Mouse (Mus musculus) thymus, postnatal 10 days (tissue): ENCODE data around the gene Cib1.

Experiments used
- DNase-seq, 2 experiments: peaks; one replicate each; pipeline ENCODE4 v3.0.0; 2021; ENCODE audit warnings: low spot score in 2 of 2

Cib1 gene

GRCm38 (mm10) chr7:80232489-80233029 is at the start of gene Cib1, which contains the start of gene Gdpgp1:
TSS of gene Cib1 (minus strand) at chr7:80232813.
TSS of gene Gdpgp1 (plus strand) at chr7:80232865.
- peak; percentile 97 to 98 for DNase-seq

- DNase-seq = no peak
Observed at GRCm38 (mm10) chr7:80281646-80282045, 49.0 kb upstream of the Cib1 start.

- no peak for DNase-seq
Observed at GRCm38 (mm10) chr7:80280998-80281397, 48.4 kb upstream of the Cib1 start.

GRCm38 (mm10) chr7:80280032-80280431 is 47.4 kb upstream of the Cib1 start:
- no peak for DNase-seq

DNA sequence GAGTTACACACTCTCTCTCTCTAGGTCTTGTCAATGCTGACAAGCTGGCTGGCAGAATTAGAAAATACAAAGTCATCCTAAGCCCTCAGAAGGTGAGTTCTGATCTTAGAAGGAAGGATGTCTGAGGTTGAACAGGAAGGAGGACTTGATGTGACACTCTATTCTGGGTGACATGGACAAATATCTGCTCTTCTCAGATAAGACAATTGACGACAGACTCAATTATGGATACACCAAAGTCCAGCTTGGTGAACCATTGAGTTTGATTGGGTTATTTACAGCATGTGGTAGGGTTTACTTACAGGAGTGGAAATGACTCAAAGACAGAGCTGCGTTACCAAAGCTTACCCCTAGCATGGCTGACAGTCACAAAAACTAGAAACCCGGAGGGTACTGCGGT is 43.8 kb upstream of the Cib1 start:
- DNase-seq = no peak

GRCm38 (mm10) chr7:80273456-80273855 is 40.8 kb upstream of the Cib1 start:
- no peak for DNase-seq

DNA sequence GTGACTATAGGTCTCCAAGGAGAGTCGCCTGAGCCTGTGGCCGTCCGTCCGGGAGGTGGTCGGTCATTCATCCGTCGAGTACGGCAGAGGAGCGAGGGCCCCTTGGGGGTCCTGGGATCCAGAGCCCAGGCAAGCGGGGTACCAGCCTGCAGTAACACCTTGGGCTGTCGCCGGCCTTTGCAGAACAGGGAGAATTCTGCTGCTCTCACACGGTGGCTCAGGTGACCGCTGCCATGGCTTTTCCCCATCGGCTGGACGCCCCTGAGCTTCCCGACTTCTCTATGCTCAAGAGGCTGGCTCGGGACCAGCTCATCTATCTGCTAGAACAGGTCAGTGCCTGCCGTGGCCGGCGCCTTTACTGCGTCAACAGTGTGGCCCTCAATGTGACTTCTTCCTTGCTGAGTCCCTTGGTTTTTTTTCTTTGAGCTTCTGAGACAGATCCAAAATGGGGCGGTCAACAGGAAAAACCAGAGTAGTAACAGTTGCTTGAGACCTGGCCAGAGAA is 37.2 kb upstream of the Cib1 start:
- DNase-seq = no peak

GRCm38 (mm10) chr7:80268897-80269750 is 36.5 kb upstream of the Cib1 start, which contains the start of gene Vps33b:
TSS of gene Vps33b (plus strand) at chr7:80269649.
- DNase-seq = peak; percentile 94 to 96

DNA sequence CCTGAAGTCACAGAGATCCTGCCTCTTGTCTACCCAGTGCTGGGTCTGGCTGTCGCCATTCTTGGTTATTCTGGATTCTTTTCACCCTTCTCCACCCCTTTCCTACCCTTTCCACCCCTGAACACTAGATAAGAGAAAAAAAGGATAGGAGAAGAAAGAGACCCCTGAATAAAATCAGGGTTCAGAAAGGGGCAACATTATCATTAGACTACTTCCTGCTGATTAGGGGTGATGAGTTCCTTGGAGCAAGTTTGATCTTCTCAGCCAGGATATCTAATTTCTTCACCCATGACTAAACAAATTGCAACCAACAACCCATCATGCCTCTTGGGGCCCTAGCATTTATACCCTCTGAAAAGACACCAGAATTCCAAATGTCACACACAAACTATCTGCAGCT is 35.2 kb upstream of the Cib1 start:
- no peak for DNase-seq

- no peak for DNase-seq
Observed at GRCm38 (mm10) chr7:80264606-80265005, 32.0 kb upstream of the Cib1 start.

DNA sequence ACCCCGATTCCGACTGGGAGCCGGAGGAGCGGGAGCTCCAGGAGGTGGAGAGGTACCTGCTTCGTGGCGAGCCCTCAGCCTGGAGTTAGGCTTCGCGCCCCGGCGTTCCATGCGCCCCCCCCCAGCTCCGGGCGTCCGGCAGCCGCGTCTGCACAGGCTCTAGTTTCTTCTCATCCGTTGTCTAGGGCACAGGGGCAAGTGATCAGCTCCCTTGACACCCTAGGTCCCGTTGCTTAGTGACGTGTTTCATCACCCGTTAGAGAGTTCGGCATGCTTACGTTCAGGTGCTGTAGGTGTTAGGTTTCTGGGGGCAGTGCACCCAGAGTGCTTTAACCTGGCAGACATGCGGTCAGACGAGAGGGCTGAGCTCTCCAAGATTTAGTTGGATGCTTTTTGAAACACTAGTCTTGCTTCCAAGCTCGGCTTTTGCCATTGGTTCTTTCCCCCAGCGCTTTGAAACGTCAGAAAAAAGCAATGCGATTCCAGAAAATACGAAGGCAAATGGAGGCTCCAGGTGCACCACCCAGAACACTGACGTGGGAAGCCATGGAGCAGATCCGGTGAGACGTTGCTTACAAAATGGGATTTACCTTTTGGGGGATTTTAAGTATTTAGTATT is 28.9 kb upstream of the Cib1 start:
- DNase-seq = no peak

DNA sequence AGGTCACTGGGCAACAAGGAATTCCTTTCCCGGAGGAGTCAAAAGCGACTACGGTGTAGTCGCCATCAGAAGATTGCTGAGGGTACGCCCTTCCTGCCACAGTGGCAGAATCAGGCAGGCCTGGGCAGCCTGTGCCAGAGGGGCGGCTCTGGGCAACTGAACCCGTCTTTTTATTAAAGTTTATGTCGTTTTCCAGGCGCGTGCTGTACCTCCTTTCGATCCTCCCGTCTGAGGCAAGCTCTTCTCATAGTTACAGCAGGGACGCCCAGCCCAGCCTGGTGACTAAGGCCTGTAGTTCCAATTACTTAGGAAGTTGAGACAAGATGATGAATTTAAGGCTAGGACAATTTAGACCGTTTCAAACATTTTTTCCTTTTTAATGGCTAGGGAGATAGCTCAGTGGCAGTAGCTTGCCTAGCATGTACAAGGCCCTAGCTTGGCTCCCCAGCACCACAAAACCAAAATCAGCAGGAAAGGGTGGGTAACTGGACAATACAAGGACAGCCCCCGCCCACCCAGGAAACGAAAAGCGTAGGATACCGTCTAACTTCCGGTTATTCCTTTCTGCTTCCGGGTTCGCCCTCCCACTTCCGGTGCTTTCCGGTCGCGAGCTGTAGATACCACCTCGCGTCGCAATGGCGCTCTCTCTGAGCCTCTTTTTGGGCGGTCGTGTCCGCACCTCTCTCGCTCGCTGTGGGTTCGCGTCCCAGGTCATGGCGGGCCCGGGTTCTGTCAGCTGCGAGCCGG is 28.2 kb upstream of the Cib1 start, which contains the start of gene Ngrn:
TSS of gene Ngrn (plus strand) at position 591 of the 747 bp plus-strand sequence.
- DNase-seq = peak; percentile 72 to 81

GRCm38 (mm10) chr7:80257706-80258105 is 25.1 kb upstream of the Cib1 start:
- no peak for DNase-seq

GRCm38 (mm10) chr7:80255981-80256380 is 23.4 kb upstream of the Cib1 start:
- DNase-seq = no peak

GRCm38 (mm10) chr7:80252886-80253285 is 20.3 kb upstream of the Cib1 start:
- no peak for DNase-seq

DNA sequence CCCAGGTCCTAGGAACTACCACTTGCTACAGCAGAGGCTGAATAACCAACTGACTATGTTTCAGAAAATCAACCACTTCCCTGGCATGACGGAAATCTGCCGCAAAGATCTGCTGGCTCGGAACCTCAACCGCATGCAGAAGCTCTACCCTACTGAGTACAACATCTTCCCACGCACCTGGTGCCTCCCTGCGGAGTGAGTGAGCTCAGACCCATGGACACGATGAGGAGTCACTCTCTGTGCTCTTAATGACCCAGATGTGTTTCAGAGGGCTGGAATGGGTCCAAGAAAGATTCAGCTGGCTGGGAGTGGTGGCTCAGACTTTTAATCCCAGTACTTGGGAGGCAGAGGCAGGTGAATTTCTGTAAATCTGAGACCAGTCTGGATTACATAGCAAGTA is 19.8 kb upstream of the Cib1 start:
- DNase-seq = no peak

DNA sequence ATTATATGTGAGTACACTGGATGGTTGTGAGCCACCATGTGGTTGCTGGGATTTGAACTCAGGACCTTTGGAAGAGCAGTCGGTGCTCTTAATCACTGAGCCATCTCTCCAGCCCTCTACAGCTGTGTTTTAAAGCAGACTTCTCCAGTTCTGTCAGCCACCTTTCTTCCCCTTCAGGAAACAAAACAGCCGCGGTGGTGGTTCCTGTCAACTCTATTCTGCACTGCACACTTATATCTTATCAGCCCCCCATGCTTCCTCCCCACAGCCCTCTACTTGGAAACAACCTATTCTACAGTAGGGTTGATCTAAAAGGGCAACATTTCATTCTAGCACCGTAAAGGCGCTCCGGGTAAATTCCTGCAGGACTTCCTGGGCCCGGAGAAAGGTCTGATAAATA is 14.2 kb upstream of the Cib1 start:
- DNase-seq = peak in 1 of 2 experiments; percentile 29

- peak; percentile 96 for DNase-seq
Observed at GRCm38 (mm10) chr7:80246148-80246721, 13.6 kb upstream of the Cib1 start, which contains the start of gene Ttll13. TSS of gene Ttll13 (plus strand) at chr7:80246376.

GRCm38 (mm10) chr7:80244851-80245250 is 12.2 kb upstream of the Cib1 start:
- no peak for DNase-seq

GRCm38 (mm10) chr7:80241661-80242060 is 9.0 kb upstream of the Cib1 start:
- DNase-seq = no peak

- no peak for DNase-seq
Observed at GRCm38 (mm10) chr7:80238542-80238941, 5.9 kb upstream of the Cib1 start.
